Mouse (Mus musculus) adrenal gland, postnatal 4 days (tissue): Measurements from ENCODE around the gene Uvrag. TPM values are rescaled to one million over a fixed set of nuclear protein-coding genes. Genes with fewer than 3 reads are reported as not detected.

Experiments
- DNase-seq, 2 experiments: peaks; one replicate each; pipeline ENCODE4 v3.0.0; 2021 to 2022; ENCODE audit warnings: low spot score in 2 of 2, mixed read lengths in 2 of 2
- total RNA-seq, 2 experiments: library from RNA; stranded (reverse); gene quantifications; 2 replicates each; pipeline ENCODE4 v1.2.3; 2021

Uvrag gene
- total RNA-seq, 2 experiments from 2014 or later: 32.5 to 43.8 TPM

DNA sequence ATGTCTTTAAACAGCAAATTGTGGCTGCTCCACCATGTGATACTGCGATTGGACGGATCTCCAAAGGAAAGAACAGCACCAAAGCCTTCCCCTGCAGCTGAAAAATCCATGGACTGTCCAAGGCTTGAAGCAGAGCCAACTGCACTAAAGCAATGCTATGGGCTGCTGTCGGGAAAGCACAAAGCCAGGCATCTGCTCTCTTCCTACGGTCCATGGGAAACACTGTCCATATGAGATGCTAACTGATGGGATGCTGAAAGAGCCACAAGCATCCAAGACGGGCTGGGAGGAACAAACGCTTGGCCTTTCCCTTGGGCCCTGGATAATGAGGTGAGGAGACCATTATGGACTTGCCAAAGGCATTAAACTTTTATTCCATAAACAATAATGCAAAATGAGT lies 201.7 kb downstream of the Uvrag start:
- no peak for DNase-seq

DNA sequence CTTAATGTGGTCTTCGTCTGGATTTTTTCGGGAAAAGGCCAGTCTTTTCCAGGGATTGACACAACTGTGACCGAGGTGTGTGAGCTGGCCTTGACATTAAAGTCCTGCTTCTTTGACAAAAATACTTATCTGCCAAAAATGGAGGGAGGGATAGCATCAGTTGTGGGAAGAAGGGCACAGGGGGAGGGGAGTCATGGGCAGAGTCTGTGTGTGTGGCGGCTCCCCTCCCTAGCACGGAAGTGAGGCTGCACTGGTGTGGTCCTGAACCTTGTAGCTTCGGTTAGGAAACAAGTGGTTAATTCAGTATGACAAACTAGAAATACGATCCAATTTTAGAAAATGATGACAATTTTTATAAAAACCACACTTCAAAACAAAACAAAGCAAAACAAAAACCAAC lies 202.3 kb downstream of the Uvrag start:
- no peak for DNase-seq

- no peak for DNase-seq
Observed at GRCm38 (mm10) chr7:98937079-98937813, 203.7 kb downstream of the Uvrag start.

DNA sequence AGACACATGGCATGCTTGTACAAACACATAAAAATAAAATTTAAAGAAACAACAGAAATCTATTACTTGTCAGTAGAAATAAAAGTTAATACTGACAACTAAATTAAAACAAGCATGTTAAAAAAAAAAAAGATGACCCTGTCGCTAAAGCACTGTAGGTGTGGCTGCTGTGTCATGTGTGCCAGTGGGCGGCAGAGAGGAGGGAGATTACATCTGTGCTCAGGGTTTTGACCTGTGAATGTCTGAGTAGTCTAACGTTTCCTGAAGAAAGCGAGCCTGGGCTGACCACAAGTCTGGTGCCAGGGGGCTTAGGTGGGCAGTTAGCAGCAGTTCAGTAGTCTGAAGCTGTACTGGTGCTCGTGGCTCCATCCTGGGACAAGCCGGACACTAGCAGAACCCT lies 205.2 kb downstream of the Uvrag start:
- no peak for DNase-seq

DNA sequence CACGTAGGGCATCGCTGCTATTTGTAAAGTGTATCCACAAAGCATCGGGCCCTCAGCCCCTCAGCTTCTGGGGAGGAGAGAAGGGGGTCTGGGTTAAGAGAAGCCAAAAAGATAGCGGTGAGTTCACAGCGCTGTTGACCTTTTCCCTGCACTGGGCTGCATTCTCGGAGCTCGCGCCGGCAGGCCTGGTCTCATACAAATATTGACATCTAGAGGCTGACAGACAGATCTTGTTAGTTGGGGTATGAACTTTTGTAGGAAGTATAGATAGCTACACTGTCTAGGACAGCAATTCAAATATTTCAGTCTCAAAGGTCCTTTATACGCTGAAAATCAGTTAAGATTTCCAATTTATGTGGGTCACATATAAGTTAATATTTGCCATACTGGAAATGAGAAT lies 205.7 kb downstream of the Uvrag start:
- DNase-seq: no peak

GRCm38 (mm10) chr7:98928336-98929025 lies 212.5 kb downstream of the Uvrag start:
- DNase-seq: no peak

DNA sequence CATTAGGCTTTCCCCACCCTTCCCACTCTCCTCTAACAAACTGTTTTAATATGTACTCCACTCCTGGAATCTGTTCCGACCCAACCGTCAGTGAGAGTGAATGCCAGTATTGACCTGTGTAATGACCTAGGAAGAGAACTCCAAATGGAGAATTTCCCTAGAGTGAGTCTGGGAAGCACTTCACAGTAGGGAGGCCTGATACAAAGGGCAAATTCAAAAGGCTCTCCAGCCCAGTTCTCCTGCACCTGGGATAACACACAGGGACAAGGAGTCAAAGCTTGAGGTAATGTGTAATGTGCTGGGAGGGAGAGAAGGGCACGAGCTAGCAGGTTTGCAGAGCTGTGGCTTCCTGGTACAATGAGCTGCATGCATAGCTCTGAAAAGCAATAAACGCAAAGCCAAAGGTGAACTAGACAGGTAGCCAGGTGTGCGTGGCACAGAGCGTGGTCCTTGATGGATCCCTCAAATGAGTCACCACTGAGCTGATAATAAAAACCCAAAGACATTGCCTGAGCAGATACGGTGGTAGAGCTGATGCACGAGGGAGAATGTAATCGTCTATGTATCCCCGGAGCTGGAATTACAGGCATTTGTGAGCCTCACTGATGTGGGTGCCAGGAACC lies 213.9 kb downstream of the Uvrag start:
- no peak for DNase-seq

DNA sequence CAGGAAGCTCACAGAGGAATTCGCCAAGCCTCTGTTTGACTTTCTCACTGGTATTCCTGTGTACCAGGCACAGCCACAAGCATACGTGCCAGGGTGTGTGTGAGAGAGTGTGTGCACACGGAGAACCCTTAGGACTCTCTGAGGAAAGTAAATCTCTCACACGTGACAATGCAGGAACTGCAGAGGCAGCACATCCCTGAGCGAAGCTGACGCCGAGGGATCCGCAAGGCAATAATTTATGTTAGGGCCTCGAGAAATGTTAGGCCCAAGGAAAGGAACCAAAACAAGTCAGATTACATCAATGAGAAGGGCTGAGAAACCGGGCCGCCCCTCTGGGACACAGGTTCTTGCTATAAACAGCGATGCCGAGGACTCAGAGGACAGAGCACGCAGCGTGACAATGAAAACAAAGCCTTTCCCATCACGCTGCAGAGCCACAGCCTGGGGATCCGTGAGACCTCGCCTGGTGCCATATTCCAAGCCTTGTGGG lies 216.5 kb downstream of the Uvrag start:
- no peak for DNase-seq

DNA sequence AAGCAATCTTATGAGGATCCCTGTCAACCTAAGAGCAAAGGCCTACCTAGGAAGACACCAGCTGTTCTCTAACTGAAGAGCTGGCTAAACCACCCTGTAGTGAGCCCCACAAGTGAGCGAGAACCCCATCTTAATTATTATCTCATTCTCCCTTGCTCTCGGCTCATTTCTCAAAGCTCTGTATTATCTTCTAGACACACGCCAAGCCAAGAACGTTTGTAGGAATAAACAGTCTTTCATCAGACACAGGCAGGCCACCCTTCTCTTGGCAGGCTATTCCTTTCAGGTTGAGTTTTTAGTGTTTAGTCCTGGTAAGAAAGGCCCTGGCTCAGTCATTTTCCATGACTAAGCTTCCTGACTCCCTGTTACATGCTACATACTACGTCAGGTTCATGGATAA lies 218.0 kb downstream of the Uvrag start:
- DNase-seq: no peak

DNA sequence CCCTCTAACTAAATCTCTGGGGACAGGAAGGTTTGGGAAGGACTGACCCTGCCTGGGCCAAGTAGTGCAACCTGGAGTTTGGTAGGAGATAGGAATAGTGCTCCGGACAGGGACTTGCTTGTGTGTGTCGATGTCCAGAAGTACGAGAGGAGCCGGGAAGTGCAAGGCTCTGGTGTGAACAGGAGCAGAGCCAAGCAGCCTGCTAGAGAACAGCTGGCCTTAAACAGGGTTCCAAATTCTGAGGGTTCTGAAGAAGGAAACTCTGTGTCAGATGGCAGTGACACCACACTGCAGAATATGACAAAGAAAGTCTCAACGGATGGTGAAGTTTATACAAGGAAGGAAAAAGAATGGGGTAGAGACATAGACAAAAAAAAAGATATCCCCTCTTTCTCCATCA lies 223.5 kb downstream of the Uvrag start:
- DNase-seq: no peak

DNA sequence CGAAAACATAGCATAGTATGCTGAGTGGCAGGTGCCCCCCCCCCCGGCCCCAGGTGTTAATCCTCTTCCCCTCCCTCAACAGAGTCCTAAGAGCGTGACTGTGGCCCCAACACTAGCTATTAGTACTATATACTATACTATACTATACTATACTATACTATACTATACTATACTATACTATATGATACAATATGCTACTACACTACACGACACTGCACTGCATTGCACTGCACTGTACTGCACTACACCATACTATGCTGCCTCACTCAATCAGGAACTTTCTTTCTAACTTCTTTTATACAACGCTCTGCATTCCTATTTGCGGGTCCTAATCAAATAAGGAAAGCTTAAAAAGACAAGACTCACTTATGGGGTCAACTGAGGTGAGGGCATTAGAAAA lies 224.4 kb downstream of the Uvrag start:
- DNase-seq: no peak

GRCm38 (mm10) chr7:98912953-98913360 lies 228.0 kb downstream of the Uvrag start:
- DNase-seq: no peak

GRCm38 (mm10) chr7:98911276-98911675 lies 229.7 kb downstream of the Uvrag start:
- no peak for DNase-seq

DNA sequence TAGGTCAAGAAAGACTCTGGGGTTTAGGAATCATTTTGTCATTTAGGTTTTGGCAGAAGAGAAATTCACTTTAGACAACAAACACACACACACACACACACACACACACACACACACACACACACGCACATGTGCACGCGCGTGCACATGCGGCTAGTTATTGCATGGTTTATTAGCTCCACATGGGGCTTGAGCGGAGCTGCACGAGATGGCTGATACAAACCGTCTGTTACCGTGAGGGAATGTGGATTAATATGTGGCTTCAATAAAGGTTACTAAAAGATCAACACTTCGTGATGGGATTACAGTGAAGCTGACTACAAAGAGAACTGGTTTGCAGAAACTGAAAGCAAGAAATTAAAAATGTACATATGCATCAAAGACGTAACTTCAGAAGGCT lies 230.2 kb downstream of the Uvrag start:
- DNase-seq: no peak

- no peak for DNase-seq
Observed at GRCm38 (mm10) chr7:98910164-98910563, 230.8 kb downstream of the Uvrag start.

GRCm38 (mm10) chr7:98907476-98907875 lies 233.5 kb downstream of the Uvrag start:
- no peak for DNase-seq

- DNase-seq: no peak
Observed at GRCm38 (mm10) chr7:98904659-98905362, 236.1 kb downstream of the Uvrag start.

GRCm38 (mm10) chr7:98903884-98904283 lies 237.1 kb downstream of the Uvrag start:
- DNase-seq: no peak

DNA sequence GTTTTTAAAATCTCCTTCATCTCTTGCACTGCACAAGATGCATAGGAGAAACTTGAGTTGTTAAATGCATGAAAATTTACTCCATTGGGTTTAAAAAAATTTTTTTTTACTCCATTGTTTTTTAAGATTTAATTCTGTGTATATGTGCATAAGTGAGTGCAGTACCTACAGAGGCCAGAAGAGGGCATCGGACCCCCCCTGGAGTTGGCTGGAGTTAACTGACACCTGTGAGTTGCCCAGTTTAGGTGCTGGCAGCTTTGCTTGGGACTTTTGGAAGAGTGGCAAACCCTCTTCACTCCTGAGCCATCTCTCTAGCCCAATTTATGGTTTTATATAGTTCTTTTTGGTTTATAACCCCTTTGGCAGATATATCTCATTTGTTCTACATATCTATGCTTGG lies 239.8 kb downstream of the Uvrag start:
- DNase-seq: no peak

GRCm38 (mm10) chr7:98899815-98900214 lies 241.1 kb downstream of the Uvrag start:
- no peak for DNase-seq

DNA sequence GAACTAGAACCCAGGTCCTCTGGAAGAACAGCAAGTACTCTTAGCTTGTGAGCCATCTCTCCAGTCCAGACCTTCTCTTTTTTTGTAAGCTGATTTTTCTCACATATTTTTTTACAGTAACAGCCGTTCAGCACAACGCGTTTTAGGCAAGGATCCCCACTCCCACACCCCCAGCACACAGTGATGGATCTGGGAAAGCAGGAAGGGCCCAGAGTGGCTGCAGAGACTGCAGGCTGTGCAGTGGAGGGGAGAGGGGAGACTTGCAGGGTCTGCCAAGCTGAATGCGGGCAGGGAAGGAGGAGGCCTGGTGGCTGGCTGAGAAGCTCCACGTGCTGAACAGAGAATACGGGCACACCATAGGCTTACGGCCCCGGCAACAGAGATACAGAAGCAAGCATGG lies 243.6 kb downstream of the Uvrag start:
- no peak for DNase-seq
